Mouse (Mus musculus) megakaryocyte, embryonic 14.5 days (primary cell): ENCODE measurements around the gene Map2. TPM values are rescaled to one million over a fixed set of nuclear protein-coding genes. Genes with fewer than 3 reads are reported as not detected.

Experiments used
- H3K27me3 ChIP-seq: replicated peaks from 2 replicates; pipeline ENCODE3; 2012; ENCODE audit warnings: inconsistent platforms
- H3K36me3 ChIP-seq: replicated peaks from 2 replicates; pipeline ENCODE3; 2012; ENCODE audit warnings: low read length, inconsistent platforms, mixed read lengths
- H3K4me1 ChIP-seq: 2 replicates; pipeline ENCODE4 v1.6.1; 2012; ENCODE audit warnings: inconsistent platforms
- H3K4me3 ChIP-seq: replicated peaks from 2 replicates; pipeline ENCODE3; 2012; ENCODE audit warnings: moderate library complexity, mild to moderate bottlenecking, inconsistent platforms
- H3K9me3 ChIP-seq: 2 replicates; pipeline ENCODE4 v1.6.1; 2012; ENCODE audit warnings: inconsistent platforms
- FLI1 ChIP-seq: IDR thresholded peaks from 2 replicates; pipeline ENCODE4 v1.6.1; 2012; ENCODE audit warnings: low read length, inconsistent platforms, mixed read lengths
- GATA1 ChIP-seq: IDR thresholded peaks from 3 replicates; pipeline ENCODE4 v1.6.1; 2012; ENCODE audit warnings: mixed read lengths, low read length, inconsistent platforms, borderline replicate concordance
- polyA plus RNA-seq: library from polyadenylated mRNA; stranded (reverse); fragments of >175 nt; gene quantifications from 2 replicates; pipeline ENCODE4 v1.2.3, GENCODE M21; 2012; ENCODE audit warnings: low replicate concordance; ENCODE audit not compliant: insufficient read depth

The Map2 gene
- polyA plus RNA-seq, 1 experiment: not detected

DNA sequence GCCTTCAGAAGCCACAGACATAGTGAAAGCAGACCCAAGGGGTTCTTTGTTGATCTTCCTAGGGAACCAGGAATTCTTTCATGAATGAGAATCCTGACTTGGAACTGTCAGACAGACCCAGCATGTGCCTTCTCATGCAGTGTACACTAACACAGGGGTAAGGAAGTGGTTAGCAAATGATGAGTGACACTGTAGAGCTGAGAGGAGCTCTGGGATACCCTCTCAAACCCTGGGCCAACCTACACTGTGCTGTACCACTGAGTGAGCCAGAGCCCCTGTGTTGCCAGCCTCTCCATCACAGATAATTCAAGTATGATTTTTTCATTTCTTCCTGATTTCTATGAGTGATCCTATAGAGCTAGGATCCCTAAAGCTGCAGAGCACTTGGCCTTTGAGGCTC, 255.9 kb downstream of the Map2 start:
- no peaks in the 10 kb centered on the region for H3K27me3 ChIP-seq
- H3K36me3 ChIP-seq: no peaks in the 10 kb centered on the region
- no peaks in the 10 kb centered on the region for H3K4me1 ChIP-seq
- H3K4me3 ChIP-seq: no peak overlapping the region
- TF ChIP-seq FLI1 (no peak), GATA1 (no peak)
- 0 out of 2 replicates have a peak, but pooled peaks cover 2% of the 10 kb centered on the region for H3K9me3 ChIP-seq

DNA sequence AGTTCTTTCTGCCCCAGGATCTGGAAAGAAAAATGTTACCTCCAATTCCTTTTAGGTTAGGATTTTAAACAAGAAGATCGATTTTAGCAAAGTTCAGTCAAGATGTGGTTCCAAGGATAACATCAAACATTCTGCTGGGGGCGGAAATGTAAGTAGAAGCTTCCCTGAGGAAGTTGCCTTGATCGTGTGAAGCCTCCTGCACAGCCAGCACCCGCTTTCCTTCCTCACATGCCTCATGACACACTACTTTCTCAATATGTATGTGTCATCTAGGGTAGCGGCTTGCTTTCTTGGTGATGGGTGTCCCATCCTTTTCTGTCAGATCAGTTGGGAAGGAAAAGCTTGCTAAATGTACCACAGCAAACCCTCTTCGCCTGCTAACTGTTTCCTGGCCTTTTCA, 256.4 kb downstream of the Map2 start:
- H3K36me3 ChIP-seq: no peaks in the 10 kb centered on the region
- no peaks in the 10 kb centered on the region for H3K4me1 ChIP-seq
- TF ChIP-seq GATA1 (no peak), FLI1 (no peak)
- H3K27me3 ChIP-seq: no peaks in the 10 kb centered on the region
- 0 out of 2 replicates have a peak, but pooled peaks cover 2% of the 10 kb centered on the region for H3K9me3 ChIP-seq
- no peak overlapping the region for H3K4me3 ChIP-seq

DNA sequence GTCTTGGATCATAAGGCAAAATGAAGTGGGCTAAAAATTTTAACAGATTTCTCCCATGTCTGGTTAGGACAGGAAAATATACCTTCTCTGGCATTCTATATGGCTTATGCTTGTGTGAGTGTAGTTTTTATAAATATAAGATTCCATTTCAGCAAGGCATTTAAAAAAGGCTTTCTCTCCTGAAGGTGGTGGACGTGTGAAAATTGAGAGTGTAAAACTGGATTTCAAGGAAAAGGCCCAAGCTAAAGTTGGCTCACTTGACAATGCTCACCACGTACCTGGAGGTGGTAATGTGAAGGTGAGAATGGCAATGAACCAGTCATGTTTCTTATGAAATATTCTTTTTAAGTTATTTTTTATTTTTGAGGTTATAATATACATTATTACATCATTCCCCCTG, 263.0 kb downstream of the Map2 start:
- Histone ChIP-seq H3K4me1 (no peaks in the 10 kb centered on the region), H3K27me3 (no peaks in the 10 kb centered on the region)
- TF ChIP-seq GATA1: no peak
- TF ChIP-seq FLI1: no peak

DNA sequence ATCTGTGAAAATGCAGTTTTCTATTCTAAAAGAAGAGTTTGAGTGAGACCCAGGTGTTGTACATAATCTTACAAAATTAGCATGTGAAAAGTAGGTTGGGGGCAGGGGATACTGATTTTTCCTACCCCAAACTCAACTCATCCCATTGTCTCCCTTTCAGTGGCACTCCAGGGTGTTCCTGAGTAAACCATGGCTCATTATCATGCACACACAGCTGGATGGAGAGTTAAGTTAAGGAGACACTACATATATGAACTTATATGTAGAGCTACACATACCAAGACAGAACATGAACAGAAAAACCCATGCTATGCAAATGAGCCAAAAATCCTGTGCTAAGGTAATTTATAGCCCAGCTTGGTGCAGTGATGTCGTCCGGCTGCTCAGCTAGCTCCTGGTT, 267.8 kb downstream of the Map2 start:
- TF ChIP-seq GATA1 (no peak), FLI1 (no peak)
- H3K9me3 ChIP-seq: 0 out of 2 replicates have a peak, but pooled peaks cover 3% of the 10 kb centered on the region
- H3K4me3 ChIP-seq: no peak overlapping the region
- no peaks in the 10 kb centered on the region for H3K27me3 ChIP-seq
- H3K4me1 ChIP-seq: no peaks in the 10 kb centered on the region
- no peaks in the 10 kb centered on the region for H3K36me3 ChIP-seq

More for the DNA sequence above, 263.0 kb downstream of the Map2 start:
- Histone ChIP-seq H3K36me3 (no peaks in the 10 kb centered on the region), H3K9me3 (0 out of 2 replicates have a peak, but pooled peaks cover 3% of the 10 kb centered on the region), H3K4me3 (no peak overlapping the region)

DNA sequence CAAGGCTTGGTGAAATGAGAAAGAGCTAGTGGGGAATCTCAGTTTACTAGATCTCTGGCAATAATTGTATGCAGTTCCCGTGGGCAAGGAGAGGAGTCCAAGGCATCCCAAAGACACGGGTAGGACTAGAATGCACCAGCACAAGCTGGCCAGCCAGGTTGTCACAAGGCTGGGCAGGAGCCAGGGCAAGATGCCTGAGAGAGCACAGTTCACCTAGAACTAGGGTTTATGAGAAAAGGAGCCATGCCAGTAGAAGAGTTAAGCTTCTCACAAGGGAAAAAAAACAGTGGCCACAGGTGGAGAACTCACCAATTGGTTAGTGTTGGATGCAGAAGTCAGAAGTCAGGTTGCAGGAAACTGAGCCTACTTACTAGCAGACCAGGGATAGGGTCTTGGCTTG, 274.4 kb downstream of the Map2 start:
- Histone ChIP-seq H3K9me3 (no peaks in the 10 kb centered on the region), H3K4me1 (no peaks in the 10 kb centered on the region), H3K36me3 (no peaks in the 10 kb centered on the region), H3K27me3 (no peaks in the 10 kb centered on the region), H3K4me3 (no peak overlapping the region)
- TF ChIP-seq GATA1 (no peak), FLI1 (no peak)

DNA sequence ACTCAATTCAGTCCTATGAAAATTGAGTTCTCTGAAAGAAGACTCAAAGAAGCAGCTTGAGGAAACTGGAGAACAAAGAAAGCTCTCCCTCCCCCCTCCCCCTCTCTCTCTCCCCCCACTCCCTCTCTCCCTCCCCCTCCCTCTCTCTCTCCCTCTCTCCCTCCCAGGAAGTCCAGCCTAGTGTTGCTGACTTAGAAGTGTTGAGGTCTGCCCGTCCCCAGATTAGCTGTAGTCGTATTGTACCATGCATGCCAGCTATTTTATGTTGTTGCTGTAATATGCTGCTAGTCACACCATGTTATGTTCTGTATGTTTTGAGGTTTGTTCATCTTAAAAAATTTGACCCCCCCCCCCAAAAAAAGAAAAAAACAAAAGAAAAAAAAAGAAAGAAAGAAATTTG, 281.5 kb downstream of the Map2 start:
- no peaks in the 10 kb centered on the region for H3K4me1 ChIP-seq
- H3K27me3 ChIP-seq: no peaks in the 10 kb centered on the region
- no peaks in the 10 kb centered on the region for H3K9me3 ChIP-seq
- TF ChIP-seq GATA1 (no peak), FLI1 (no peak)
- H3K36me3 ChIP-seq: no peaks in the 10 kb centered on the region
- no peak overlapping the region for H3K4me3 ChIP-seq

DNA sequence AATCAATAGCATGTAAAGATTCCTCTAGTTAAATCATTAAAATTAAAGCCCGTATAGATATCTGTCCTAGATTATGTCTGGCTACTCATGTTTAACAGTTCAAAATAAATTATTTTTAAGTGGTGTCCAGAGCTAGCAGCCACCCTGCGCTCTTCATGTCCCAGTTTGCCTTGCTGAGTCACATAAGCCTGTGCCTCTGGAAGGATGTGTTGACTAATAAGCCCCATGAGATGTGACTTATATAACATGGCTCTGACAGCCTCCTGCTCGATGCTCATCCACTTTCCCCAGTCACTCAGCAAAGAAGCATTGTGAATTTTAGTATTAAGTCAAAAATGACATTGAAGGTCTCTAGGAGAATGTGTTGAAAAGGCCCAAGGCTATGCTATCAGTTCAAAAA, 282.7 kb downstream of the Map2 start:
- H3K9me3 ChIP-seq: no peaks in the 10 kb centered on the region
- H3K27me3 ChIP-seq: no peaks in the 10 kb centered on the region
- no peaks in the 10 kb centered on the region for H3K4me1 ChIP-seq
- no peaks in the 10 kb centered on the region for H3K36me3 ChIP-seq
- no peak for TF ChIP-seq GATA1
- TF ChIP-seq FLI1: no peak
- no peak overlapping the region for H3K4me3 ChIP-seq

DNA sequence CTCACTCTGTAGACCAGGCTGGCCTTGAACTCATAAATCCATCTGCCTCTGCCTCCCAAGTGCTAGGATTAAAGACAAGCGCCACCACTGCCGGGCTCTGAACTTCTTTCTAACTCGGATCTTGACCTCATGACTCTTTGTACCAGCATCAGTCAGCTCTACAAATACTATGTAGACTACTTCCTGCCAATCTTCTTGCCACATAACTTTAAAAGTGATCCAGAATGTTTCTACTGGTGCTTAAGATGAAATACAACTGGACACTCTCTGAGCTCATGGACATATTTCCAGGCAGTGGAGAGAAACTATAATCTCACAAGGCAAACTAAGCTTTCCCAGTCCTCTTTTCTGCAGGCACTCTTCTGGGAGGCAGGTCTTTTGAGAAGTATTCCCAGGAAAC, 284.3 kb downstream of the Map2 start:
- TF ChIP-seq GATA1: no peak
- TF ChIP-seq FLI1: no peak
- no peaks in the 10 kb centered on the region for H3K36me3 ChIP-seq
- H3K27me3 ChIP-seq: no peaks in the 10 kb centered on the region
- no peaks in the 10 kb centered on the region for H3K4me1 ChIP-seq
- no peaks in the 10 kb centered on the region for H3K9me3 ChIP-seq
- H3K4me3 ChIP-seq: no peak overlapping the region

DNA sequence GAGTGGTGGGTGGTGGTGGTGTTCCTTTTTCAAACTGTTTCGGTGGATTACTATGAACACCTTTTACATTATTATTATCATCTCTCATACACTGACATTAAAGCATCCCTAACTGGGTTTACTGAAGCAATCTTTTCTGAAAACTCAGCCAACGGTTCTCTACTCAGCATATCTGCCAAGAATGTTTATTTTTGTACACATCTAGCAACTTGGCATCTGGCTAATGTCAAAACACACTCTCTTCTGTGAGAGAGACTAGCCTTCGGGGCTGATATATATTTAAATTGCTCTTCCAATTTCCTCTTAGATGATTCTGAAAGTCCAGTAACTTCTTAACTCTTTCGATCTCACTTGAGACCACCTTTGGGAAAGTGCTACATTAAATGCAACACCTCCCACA, 285.8 kb downstream of the Map2 start:
- Histone ChIP-seq H3K36me3 (no peaks in the 10 kb centered on the region), H3K4me3 (no peak overlapping the region), H3K9me3 (no peaks in the 10 kb centered on the region), H3K27me3 (no peaks in the 10 kb centered on the region), H3K4me1 (no peaks in the 10 kb centered on the region)
- TF ChIP-seq GATA1 (no peak), FLI1 (no peak)

DNA sequence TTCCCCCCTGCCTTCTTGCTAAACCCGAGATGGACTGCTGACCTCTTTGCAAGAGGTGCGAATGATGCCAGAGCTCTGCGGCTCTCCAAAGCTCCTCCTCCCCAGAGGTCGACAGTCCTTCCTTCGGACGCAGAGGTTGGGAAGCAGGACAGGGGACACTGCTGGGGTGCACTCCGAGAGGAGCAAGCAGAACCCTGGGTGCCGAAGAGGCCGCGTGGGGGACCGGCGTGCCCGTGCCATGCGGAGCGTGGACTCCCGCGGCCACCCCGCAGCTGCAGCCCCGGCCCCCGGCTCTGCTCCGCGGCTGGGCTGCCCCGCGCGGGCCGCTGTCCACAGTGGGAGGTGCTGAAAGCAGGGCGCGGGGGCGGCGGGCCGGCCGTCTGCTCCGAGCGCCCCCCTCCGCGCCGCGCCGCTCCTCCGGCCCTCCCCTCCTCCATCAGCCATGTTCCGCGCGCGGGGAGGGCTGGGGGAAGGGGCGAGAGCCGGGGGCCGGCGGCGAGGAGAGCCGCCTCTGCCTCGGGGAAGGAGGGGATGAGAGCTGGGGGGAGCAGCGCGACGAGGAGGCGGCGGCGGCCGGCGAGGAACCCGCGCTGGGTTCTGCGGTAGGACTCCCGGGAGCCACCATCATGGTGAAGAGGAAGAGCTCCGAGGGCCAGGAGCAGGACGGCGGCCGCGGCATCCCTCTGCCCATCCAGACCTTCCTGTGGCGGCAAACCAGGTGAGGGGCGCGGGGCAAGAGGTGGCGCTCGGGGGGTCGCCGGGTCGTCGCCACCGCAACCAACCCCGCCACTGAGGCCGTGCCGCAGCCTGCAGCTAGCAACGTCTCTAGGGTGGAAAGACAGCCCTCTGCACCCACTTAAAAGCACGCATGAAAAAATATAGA, 293.0 kb downstream of the Map2 start, which contains the start of gene Unc80:
Unc80 (plus strand) TSS at position 547 of the 883 bp plus-strand sequence.
- H3K4me1 ChIP-seq: peaks cover 8% of the 10 kb centered on the region; the same call in 1 of the 2 replicates
- no peaks in the 10 kb centered on the region for H3K9me3 ChIP-seq
- H3K36me3 ChIP-seq: no peaks in the 10 kb centered on the region
- TF ChIP-seq GATA1: no peak
- no peak for TF ChIP-seq FLI1
- peak within 1 kb of the TSS; percentile 15 for H3K4me3 ChIP-seq
- H3K27me3 ChIP-seq: peaks cover 15% of the 10 kb centered on the region
